Mouse (Mus musculus): ENCODE measurements around the gene Abcc5.

DNA sequence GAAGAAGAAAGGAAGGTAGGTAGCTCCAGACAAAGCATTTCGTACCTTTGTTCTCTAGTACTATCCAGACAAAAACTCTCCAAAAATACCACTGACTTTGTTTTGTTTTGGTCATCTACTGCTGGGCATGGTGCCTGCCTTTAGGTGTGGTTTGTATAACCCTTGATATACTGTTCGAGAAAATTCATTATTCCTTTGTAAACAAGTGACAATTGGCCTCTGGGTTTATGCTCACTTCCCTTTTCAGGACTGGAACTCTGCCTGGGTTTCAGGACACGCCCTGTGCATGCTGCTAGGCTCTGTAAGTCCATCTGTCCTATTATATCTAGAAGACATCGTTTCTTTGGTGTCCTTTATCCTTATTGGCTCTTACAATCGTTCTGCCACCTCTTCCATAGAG, 100.9 kb downstream of the Abcc5 start, which contains the start of gene Cyp2ab1:
- TF ChIP-seq CTCF (IDR thresholded peaks at IDR 0.05; ENCODE audit: low read depth) (no peak), EP300 (IDR thresholded peaks at IDR 0.05; ENCODE audit: low read depth) (no peak)

All from liver, postnatal 0 days (tissue).